Mouse (Mus musculus) thymus, postnatal 4 days (tissue): Measurements from ENCODE around the gene Btbd35f2.
"Not testable (repeated sequence)": the region's sequence is repeated elsewhere in the genome, so short reads cannot be mapped to it uniquely, and the experiment has no call there.

Source experiments
- DNase-seq: peaks from one replicate; pipeline ENCODE4 v3.0.0; 2021

The Btbd35f2 gene

GRCm38 (mm10) chrX:32278094-32278493 is at the start of gene Btbd35f2:
Gene Btbd35f2 (plus strand): TSS chrX:32278394.
- DNase-seq: not testable (repeated sequence)
